Mouse (Mus musculus) G1E (cell line): Measurements from ENCODE around the gene Crybg1. TPM values are rescaled to one million over a fixed set of nuclear protein-coding genes. Genes with fewer than 3 reads are reported as not detected.

ENCODE experiments used
- ATAC-seq: 2 replicates; pipeline ENCODE4 v1.8.0; 2016; ENCODE audit warnings: mild to moderate bottlenecking; ENCODE audit not compliant: insufficient number of reproducible peaks, poor library complexity, low FRiP score, severe bottlenecking; ENCODE audit errors: extremely low read depth
- DNase-seq: peaks from one replicate; pipeline ENCODE4 v3.0.0; 2012; ENCODE audit warnings: low spot score
- H3K27me3 ChIP-seq: 2 replicates; pipeline ENCODE4 v1.6.1; 2012; ENCODE audit warnings: mild to moderate bottlenecking, low read length, inconsistent platforms; ENCODE audit not compliant: insufficient read depth
- H3K36me3 ChIP-seq: replicated peaks from 2 replicates; pipeline ENCODE3; 2012; ENCODE audit warnings: mild to moderate bottlenecking, inconsistent platforms
- H3K4me1 ChIP-seq: 2 replicates; pipeline ENCODE4 v1.6.1; 2012; ENCODE audit warnings: low read depth, low read length, inconsistent platforms, mixed read lengths; ENCODE audit not compliant: insufficient read depth
- H3K4me3 ChIP-seq: 2 replicates; pipeline ENCODE4 v1.5.1; 2012; ENCODE audit warnings: low read depth, mild to moderate bottlenecking, inconsistent platforms, low read length, moderate library complexity, mixed read lengths
- H3K9me3 ChIP-seq: replicated peaks from 2 replicates; pipeline ENCODE4 v1.6.1; 2012; ENCODE audit warnings: inconsistent platforms
- CTCF ChIP-seq: IDR thresholded peaks from 2 replicates; pipeline ENCODE4 v1.5.1; 2012; ENCODE audit warnings: low read depth, low read length, inconsistent platforms, mixed read lengths
- GATA1 ChIP-seq: IDR thresholded peaks from 2 replicates; pipeline ENCODE4 v1.6.1; 2012; ENCODE audit warnings: borderline replicate concordance, low read length, inconsistent platforms, mixed read lengths
- GATA2 ChIP-seq: IDR thresholded peaks from 2 replicates; pipeline ENCODE4 v1.6.1; 2012; ENCODE audit warnings: low read depth, low read length, inconsistent platforms, borderline replicate concordance
- POLR2AphosphoS5 ChIP-seq: IDR thresholded peaks from 2 replicates; pipeline ENCODE4 v1.6.1; 2012; ENCODE audit warnings: low read depth, low read length, inconsistent platforms; ENCODE audit not compliant: insufficient replicate concordance
- TAL1 ChIP-seq: conservative IDR thresholded peaks from 2 replicates; pipeline ENCODE4 v1.6.1; 2012; ENCODE audit warnings: low read depth, low read length, inconsistent platforms, mixed read lengths
- polyA plus RNA-seq: library from polyadenylated mRNA; stranded (reverse); fragments of >175 nt; gene quantifications from 2 replicates; pipeline ENCODE4 v1.2.3, GENCODE M21; 2012
- total RNA-seq, 2 experiments: library from RNA; stranded (forward) in 1 of 2; stranded (reverse) in 1 of 2; fragments of 200-1000 nt in 1 of 2; fragments of >200 nt in 1 of 2; fragmentation: Nextera tagmentation in 1 of 2; gene quantifications; 2 replicates each; pipeline ENCODE4 v1.2.3; 2014 to 2017

Crybg1 gene
- total and polyA plus RNA-seq, 3 experiments = 4.7 to 20.2 (median 13.9) TPM

GRCm38 (mm10) chr10:44008808-44009207 lies 139.8 kb downstream of the Crybg1 start:
- Histone ChIP-seq H3K27me3 (no peaks in the 10 kb centered on the region), H3K36me3 (peaks cover 40% of the 10 kb centered on the region), H3K4me3 (no peak overlapping the region), H3K4me1 (peaks cover 25% of the 10 kb centered on the region), H3K9me3 (peaks cover 12% of the 10 kb centered on the region)
- DNase-seq = no peak
- no peak for TF ChIP-seq GATA2
- no peak for TF ChIP-seq TAL1
- TF ChIP-seq CTCF = no peak
- TF ChIP-seq GATA1 = no peak
- TF ChIP-seq POLR2AphosphoS5 = no peak
- ATAC-seq = no peak

- Histone ChIP-seq H3K9me3 (peaks cover 17% of the 10 kb centered on the region), H3K27me3 (no peaks in the 10 kb centered on the region), H3K4me1 (peaks cover 20% of the 10 kb centered on the region; the same call in 1 of the 2 replicates), H3K36me3 (peaks cover 44% of the 10 kb centered on the region), H3K4me3 (no peak overlapping the region)
- TF ChIP-seq GATA1 (no peak), POLR2AphosphoS5 (no peak)
- DNase-seq (no peak), ATAC-seq (no peak)
These were observed 141.8 kb downstream of the Crybg1 start for GRCm38 (mm10) chr10:44006815-44007214.

GRCm38 (mm10) chr10:44005677-44006641 lies 142.7 kb downstream of the Crybg1 start:
- TF ChIP-seq TAL1 (no peak), POLR2AphosphoS5 (no peak), CTCF (no peak), GATA2 (no peak), GATA1 (no peak)
- ATAC-seq = no peak
- H3K4me3 ChIP-seq = no peak overlapping the region; the same call in 1 of the 2 replicates
- peaks cover 19% of the 10 kb centered on the region for H3K4me1 ChIP-seq
- H3K27me3 ChIP-seq = no peaks in the 10 kb centered on the region
- peaks cover 17% of the 10 kb centered on the region for H3K9me3 ChIP-seq
- H3K36me3 ChIP-seq = peaks cover 38% of the 10 kb centered on the region
- no peak for DNase-seq

GRCm38 (mm10) chr10:44004221-44004751 lies 144.4 kb downstream of the Crybg1 start:
- peaks cover 24% of the 10 kb centered on the region for H3K4me1 ChIP-seq
- no peak overlapping the region for H3K4me3 ChIP-seq
- H3K36me3 ChIP-seq = peaks cover 40% of the 10 kb centered on the region
- no peaks in the 10 kb centered on the region for H3K27me3 ChIP-seq
- ATAC-seq (no peak), DNase-seq (no peak)
- peaks cover 17% of the 10 kb centered on the region for H3K9me3 ChIP-seq
- TF ChIP-seq TAL1 (no peak), CTCF (no peak), POLR2AphosphoS5 (no peak), GATA2 (no peak), GATA1 (no peak)

- Histone ChIP-seq H3K9me3 (peaks cover 17% of the 10 kb centered on the region), H3K36me3 (peaks cover 44% of the 10 kb centered on the region), H3K4me1 (peaks cover 30% of the 10 kb centered on the region), H3K27me3 (no peaks in the 10 kb centered on the region), H3K4me3 (peak overlapping the region; percentile 23; the same call in 1 of the 2 replicates)
- DNase-seq (no peak), ATAC-seq (no peak)
- TF ChIP-seq CTCF (no peak), GATA1 (no peak), GATA2 (no peak), TAL1 (no peak), POLR2AphosphoS5 (no peak)
These were observed 145.0 kb downstream of the Crybg1 start for GRCm38 (mm10) chr10:44003551-44004151.

- no peaks in the 10 kb centered on the region for H3K27me3 ChIP-seq
These were observed 145.6 kb downstream of the Crybg1 start for GRCm38 (mm10) chr10:44002995-44003524.

More at GRCm38 (mm10) chr10:44002995-44003524, 145.6 kb downstream of the Crybg1 start:
- TF ChIP-seq GATA2 (no peak), POLR2AphosphoS5 (no peak), TAL1 (no peak), CTCF (no peak), GATA1 (no peak)
- H3K36me3 ChIP-seq = peaks cover 50% of the 10 kb centered on the region
- peaks cover 17% of the 10 kb centered on the region for H3K9me3 ChIP-seq
- DNase-seq = no peak
- no peak for ATAC-seq
- H3K4me1 ChIP-seq = peaks cover 36% of the 10 kb centered on the region
- no peak overlapping the region; the same call in 1 of the 2 replicates for H3K4me3 ChIP-seq
